Mouse (Mus musculus) erythroblast, embryonic 14.5 days (primary cell): Measurements from ENCODE around the gene Mif. TPM values are rescaled to one million over a fixed set of nuclear protein-coding genes. Genes with fewer than 3 reads are reported as not detected.
"Not testable (repeated sequence)": the region's sequence is repeated elsewhere in the genome, so short reads cannot be mapped to it uniquely, and the experiment has no call there.

Experiments used
- H3K27me3 ChIP-seq: 2 replicates; pipeline ENCODE4 v1.6.1; 2012; ENCODE audit warnings: inconsistent platforms; ENCODE audit not compliant: control insufficient read depth
- H3K36me3 ChIP-seq: 2 replicates; pipeline ENCODE4 v1.6.1; 2012; ENCODE audit warnings: mild to moderate bottlenecking, inconsistent platforms; ENCODE audit not compliant: control insufficient read depth
- H3K4me1 ChIP-seq: 2 replicates; pipeline ENCODE4 v1.6.1; 2012; ENCODE audit warnings: inconsistent platforms; ENCODE audit not compliant: control insufficient read depth
- H3K4me3 ChIP-seq: replicated peaks from 2 replicates; pipeline ENCODE3; 2012; ENCODE audit warnings: moderate library complexity, mild to moderate bottlenecking, inconsistent platforms
- H3K9me3 ChIP-seq: 2 replicates; pipeline ENCODE4 v1.6.1; 2012; ENCODE audit warnings: low read length, inconsistent platforms, mixed read lengths; ENCODE audit not compliant: control insufficient read depth
- GATA1 ChIP-seq: IDR thresholded peaks from 2 replicates; pipeline ENCODE4 v1.6.1; 2012; ENCODE audit warnings: low read length, inconsistent platforms, mixed read lengths
- TAL1 ChIP-seq: IDR thresholded peaks from 3 replicates; pipeline ENCODE4 v1.6.1; 2012; ENCODE audit warnings: low read length, inconsistent platforms, mixed read lengths
- polyA plus RNA-seq: library from polyadenylated mRNA; stranded (reverse); fragments of >175 nt; gene quantifications from 2 replicates; pipeline ENCODE4 v1.2.3, GENCODE M21; 2012

Gene Mif
- polyA plus RNA-seq, 1 experiment: 44.8 TPM

DNA sequence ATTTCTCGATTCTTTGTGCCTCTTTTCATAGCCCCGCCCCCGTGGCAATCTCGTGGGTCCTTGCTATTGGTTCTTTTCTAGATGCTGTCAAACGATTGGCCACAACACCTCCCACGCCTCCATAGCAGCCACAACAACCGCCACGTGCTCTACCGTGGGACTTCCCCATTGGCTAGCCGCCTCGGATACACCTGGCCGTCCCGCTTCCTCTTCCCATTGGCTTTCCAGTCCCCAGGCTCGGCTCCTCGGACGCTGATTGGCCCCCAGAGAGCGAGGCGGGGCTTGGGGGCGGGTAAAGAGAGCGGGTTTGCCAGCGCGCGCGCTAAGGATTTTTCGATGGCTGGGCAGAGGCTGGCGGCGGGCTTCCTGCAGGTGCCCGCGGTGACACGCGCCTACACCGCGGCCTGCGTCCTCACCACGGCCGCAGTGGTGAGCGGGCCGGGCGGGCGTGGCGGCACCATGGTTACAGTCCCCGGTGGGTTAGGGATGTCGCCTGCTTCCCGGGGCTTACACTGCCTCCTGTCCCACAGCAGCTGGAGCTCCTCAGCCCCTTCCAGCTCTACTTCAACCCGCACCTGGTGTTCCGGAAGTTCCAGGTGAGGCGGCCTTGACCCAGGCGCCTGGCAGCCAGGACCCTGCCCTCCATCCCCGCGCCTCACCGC, 33.2 kb upstream of the Mif start, which contains the start of gene Derl3:
Gene Derl3, plus strand, starts transcription at position 325 of the 662 bp plus-strand sequence.
- Histone ChIP-seq H3K36me3 (peaks cover 49% of the 10 kb centered on the region), H3K4me1 (peaks cover 21% of the 10 kb centered on the region), H3K4me3 (peak within 1 kb of the TSS; percentile 61), H3K27me3 (no peaks in the 10 kb centered on the region), H3K9me3 (no peaks in the 10 kb centered on the region)
- TF ChIP-seq TAL1: no peak
- no peak for TF ChIP-seq GATA1

DNA sequence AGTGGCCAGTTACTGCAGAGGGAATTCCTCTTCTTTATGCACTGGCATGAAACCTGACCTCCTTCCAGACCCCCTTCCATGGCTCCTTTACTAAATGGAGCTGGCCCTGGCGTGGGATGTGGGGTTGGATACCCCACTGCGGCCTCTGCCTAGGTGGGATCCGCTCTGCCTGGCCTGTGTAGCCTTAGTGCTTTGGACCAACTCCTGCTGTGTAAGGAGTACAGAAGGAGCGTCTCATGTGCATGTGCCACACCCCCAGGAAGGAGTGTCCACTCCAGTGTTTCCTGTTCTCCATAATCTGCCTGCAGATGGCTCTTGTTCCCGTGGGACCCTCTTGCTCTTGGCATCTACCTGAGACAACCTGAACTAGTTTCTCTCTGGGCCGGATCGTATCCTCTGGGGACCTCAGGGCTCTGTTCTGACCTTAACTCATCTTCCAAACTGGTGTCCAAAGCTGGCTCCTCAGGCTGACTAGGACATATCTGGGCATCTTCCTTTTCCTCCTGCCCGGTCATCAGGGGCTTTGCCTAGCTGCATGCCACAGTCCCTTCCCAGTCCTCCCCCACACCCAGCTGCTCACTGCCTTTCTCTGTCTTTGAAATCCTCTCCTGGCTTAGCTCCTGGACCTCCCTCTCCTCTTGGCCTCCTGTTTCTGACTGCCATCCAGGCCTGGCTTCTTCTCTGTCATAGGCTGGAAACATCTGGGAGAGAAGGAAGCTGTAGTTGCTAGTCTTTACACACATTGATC, 29.5 kb upstream of the Mif start:
- Histone ChIP-seq H3K36me3 (peaks cover 12% of the 10 kb centered on the region), H3K4me1 (peaks cover 20% of the 10 kb centered on the region), H3K9me3 (no peaks in the 10 kb centered on the region), H3K4me3 (no peak overlapping the region), H3K27me3 (peaks cover 5% of the 10 kb centered on the region; the same call in 1 of the 2 replicates)
- no peak for TF ChIP-seq GATA1
- no peak for TF ChIP-seq TAL1

DNA sequence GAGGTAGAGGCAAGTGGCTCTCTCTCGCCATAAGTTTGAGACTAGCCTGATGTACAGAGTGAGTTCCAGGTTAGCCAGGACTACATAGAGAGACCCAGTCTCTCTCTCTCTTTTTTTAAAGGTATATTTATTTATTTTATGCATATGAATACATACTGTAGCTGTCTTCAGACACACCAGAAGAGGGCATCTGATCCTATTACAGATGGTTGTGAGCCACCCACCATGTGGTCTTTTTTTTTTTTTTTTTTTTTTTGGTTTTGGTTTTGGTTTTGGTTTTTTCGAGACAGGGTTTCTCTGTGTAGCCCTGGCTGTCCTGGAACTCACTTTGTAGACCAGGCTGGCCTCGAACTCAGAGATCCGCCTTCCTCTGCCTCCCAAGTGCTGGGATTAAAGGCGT, 27.5 kb upstream of the Mif start:
- H3K9me3 ChIP-seq, H3K4me3 ChIP-seq, H3K36me3 ChIP-seq, H3K4me1 ChIP-seq: not testable (repeated sequence)
- H3K27me3 ChIP-seq: peaks cover 19% of the 10 kb centered on the region

DNA sequence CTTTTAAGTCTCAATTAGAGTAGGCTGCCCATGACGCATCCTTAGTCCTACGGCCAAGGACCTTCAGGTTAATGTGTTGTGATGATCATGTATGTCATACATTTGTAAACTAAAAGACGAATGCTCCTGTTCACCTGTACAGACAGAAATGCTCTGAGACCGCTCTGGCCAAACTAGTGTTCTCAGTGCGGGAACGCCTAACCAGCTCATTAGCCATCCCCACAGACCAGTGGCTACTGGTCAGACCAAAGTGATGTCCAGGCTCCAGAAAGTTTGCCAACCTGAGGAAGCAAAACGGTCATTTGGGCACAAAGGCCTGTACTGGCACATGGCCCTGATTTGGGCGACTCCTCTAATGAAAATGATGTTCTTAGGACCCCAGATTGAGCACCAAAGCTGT, 24.7 kb upstream of the Mif start:
- no peaks in the 10 kb centered on the region for H3K9me3 ChIP-seq
- H3K27me3 ChIP-seq: peaks cover 31% of the 10 kb centered on the region
- H3K4me3 ChIP-seq: no peak overlapping the region
- H3K4me1 ChIP-seq: no peaks in the 10 kb centered on the region; the same call in 1 of the 2 replicates
- H3K36me3 ChIP-seq: no peaks in the 10 kb centered on the region
- TF ChIP-seq GATA1: no peak
- TF ChIP-seq TAL1: no peak

DNA sequence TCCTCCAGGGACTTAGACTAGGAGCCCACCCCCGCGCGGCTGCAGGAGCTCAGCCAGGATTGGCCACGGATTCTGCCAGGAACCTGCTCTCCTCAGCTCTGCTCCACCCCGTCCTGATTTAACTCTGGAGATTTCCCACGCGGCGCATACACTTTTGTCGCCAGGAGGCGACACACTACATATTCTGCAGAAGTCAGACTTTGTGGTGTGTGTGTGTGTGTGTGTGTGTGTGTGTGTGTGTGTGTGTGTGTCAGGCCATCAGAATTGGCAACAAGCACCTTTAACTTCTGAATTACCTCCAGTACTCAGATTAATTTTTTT, 23.2 kb upstream of the Mif start:
- Histone ChIP-seq H3K4me3 (no peak overlapping the region), H3K36me3 (no peaks in the 10 kb centered on the region), H3K4me1 (peaks cover 2% of the 10 kb centered on the region; the same call in 1 of the 2 replicates), H3K27me3 (peaks cover 31% of the 10 kb centered on the region), H3K9me3 (no peaks in the 10 kb centered on the region)
- no peak for TF ChIP-seq TAL1
- TF ChIP-seq GATA1: no peak

DNA sequence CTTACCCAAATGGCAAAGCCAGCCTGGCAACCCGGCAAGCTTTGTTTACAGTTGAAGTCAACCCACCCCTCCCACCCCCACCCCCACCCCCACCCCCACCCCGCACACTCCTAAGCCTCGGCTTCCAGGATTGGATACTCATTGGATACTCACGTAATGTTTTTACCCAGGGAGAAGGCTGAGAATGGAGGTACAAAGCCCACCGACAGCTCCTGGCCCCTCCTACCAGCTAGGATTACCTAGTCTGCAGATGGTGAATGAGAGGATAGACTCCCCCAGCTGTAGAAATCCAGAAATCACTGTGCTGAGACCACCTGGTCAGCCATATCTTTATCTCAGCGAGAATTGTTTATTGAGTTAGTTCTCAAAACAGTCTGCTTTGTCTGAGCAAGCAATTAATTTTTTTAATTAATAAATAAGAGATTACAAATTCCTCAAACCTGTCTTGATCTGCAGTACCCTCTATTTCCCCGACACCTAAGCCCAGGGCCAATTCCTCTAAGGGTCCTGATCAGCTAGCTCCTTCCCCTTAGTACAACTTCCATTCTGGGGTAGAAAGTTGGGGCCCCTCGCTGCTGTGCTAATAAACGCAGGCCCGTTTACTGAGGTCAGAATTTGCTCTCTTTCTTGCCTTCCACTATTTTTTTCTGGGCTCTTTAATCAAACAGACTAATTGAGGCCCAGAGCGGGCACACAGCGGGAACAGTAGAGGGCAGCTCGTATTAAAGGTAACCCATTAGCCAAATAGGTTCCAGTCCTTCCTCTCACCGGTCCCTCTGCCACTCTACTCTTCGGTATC, 22.6 kb upstream of the Mif start:
- no peak overlapping the region for H3K4me3 ChIP-seq
- no peak for TF ChIP-seq TAL1
- no peak for TF ChIP-seq GATA1
- H3K27me3 ChIP-seq: peaks cover 31% of the 10 kb centered on the region
- H3K9me3 ChIP-seq: no peaks in the 10 kb centered on the region
- no peaks in the 10 kb centered on the region for H3K36me3 ChIP-seq
- peaks cover 2% of the 10 kb centered on the region; the same call in 1 of the 2 replicates for H3K4me1 ChIP-seq

DNA sequence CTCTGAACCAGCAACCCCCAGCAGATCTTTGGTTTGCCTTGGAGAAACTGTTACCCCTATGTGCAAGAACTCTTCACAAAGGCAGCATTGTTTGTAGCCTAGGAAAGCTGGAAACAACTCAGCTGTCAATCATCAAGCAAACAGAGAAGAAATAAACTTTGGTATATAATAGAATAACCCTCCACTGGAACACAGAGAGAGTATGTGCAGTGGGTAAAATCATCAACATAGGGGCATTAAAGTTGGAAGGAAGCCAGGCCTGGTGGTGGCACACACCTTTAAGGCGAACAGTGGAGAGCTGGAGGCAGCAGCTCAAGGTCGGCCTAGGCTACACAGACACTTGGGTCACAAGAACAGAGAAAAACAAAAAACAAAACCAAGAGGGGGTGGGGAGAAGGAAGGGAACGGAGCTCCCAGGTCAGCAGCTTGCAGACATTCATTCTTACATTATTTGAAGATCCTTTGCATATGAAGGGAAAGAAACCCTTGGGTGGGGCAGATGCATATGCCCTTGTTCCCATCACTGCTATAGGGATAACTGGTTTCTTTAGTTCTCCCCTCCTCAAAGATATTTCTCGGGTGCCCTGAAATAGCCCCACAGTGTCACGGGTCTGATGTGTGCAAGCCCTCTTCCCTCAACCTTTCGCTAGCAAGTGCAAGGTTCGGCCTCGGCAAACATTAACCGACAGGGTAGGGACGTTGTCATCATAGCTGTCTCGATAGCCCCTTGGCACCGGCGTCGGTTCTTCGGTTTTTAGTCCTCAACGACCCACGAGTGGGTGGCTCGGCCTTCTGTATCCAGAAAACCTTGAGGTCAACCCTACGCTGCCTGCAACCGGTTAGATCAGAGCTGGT, 21.8 kb upstream of the Mif start:
- H3K27me3 ChIP-seq: peaks cover 31% of the 10 kb centered on the region
- H3K4me3 ChIP-seq: no peak overlapping the region
- H3K36me3 ChIP-seq: no peaks in the 10 kb centered on the region
- no peaks in the 10 kb centered on the region for H3K9me3 ChIP-seq
- TF ChIP-seq GATA1 (no peak), TAL1 (no peak)
- peaks cover 2% of the 10 kb centered on the region; the same call in 1 of the 2 replicates for H3K4me1 ChIP-seq

DNA sequence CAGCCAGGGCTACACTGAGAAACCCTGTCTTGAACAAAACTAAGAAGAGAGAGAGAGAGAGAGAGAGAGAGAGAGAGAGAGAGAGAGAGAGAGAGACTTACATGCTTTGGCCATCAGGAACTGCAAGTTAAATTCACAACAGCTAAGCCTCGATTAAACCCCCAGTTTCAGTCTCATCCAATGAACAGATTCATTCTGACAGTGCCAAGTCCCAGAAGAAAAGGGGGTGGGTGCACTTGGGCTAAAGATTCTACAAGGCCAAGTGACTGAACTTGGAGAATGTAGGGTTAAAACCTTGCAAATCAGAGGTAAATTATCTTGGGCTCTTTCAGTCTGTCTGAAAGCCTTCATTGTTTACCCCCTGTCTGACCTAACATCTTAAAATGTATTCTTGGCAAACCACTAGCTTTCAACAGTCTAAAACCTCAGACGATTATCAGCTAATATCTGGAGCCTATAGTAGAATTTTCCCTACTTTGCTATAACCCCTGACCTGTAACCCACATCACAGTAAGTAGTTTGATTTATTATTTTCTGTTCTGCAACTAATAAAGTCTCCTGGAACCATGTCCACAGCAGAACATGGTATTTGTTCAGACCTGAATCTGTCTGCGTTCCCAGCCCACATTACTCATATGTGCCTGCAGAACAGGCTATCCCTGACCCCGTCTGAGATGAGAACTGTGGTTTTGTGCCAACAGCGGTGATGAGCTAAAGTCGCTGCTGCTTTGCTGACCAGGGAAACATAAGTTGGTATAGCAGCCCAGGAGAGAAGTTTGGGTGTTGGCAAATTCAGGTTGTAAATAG, 20.9 kb upstream of the Mif start:
- H3K27me3 ChIP-seq: peaks cover 29% of the 10 kb centered on the region
- no peak for TF ChIP-seq GATA1
- TF ChIP-seq TAL1: no peak
- no peaks in the 10 kb centered on the region for H3K36me3 ChIP-seq
- H3K9me3 ChIP-seq: no peaks in the 10 kb centered on the region
- H3K4me1 ChIP-seq: peaks cover 2% of the 10 kb centered on the region; the same call in 1 of the 2 replicates
- H3K4me3 ChIP-seq: no peak overlapping the region
